Mouse (Mus musculus) kidney, postnatal 36 days (tissue): ENCODE measurements around the gene Mvb12b.

Experiments
- DNase-seq, 2 experiments: peaks; one replicate each; pipeline ENCODE4 v3.0.0; 2021 to 2022; ENCODE audit warnings: mixed read lengths in 2 of 2

Gene Mvb12b

GRCm38 (mm10) chr2:33843642-33844041 lies 44.1 kb downstream of the Mvb12b start:
- no peak for DNase-seq

GRCm38 (mm10) chr2:33842983-33843577 lies 44.7 kb downstream of the Mvb12b start:
- DNase-seq, result peak; percentile 46 to 54

GRCm38 (mm10) chr2:33841980-33842379 lies 45.8 kb downstream of the Mvb12b start:
- peak; percentile 6 to 36 for DNase-seq

DNA sequence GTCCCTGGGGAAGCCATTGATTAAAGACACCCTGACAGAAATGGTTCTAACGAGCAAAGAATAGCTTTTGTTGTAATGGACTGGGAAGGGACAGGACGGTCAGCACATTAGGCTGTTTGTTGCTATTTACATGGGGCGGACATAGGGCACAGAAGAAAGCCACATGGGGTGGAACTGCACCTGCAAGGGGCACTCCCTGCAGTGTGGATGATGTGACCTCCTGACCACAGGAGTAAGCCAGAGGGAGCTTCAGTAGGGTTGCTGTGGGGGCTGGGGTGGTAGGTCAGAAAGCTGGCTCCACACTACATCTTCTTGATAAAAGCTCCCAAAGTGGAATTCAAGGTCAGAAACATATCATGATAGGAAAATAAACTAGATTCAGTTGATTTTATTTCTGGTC lies 47.3 kb downstream of the Mvb12b start:
- no peak for DNase-seq

DNA sequence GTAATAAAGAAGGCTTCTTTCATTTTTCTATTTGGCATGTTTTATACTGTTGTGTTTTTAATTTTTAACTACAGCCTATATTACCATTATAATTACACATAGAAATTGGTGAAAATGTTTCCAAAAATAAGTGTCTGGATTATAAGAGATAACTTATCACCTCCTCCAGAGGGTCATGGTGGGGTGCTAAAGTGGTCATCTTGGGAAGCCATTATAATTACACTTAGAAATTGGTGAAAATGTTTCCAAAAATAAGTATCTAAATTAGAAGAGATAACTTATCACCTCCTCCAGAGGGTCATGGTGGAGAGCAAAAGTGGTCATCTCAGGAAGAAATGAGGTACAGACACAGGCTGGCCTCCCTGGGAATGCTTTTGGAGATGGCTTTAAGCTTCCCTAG lies 48.5 kb downstream of the Mvb12b start:
- DNase-seq, result no peak

GRCm38 (mm10) chr2:33837297-33837696 lies 50.4 kb downstream of the Mvb12b start:
- no peak for DNase-seq

DNA sequence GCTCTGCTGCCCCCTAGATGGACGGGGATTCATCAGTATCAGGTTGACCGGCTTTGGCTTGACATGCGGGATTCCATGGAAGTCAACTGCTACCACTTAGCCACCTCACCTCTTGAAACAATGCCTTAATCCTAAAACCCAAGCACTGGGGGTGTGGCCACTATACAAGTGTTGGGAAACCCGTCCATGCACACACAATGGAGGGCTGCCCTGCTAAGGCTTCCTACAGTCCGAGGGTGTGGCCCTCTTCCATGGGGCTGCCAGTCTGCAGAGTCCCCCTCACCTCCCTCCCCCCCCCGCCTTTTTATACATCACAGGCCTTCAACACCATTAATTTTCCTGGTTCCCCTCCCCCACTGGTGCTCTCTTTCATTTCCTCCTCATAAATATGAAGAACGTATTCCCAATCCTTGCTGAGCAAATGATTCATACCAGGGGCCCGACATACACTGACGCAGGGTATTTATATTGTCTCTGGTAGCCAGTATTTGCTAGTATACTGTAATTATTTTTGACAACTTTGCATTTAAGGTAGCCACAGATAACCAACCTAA lies 51.0 kb downstream of the Mvb12b start:
- DNase-seq, result no peak

DNA sequence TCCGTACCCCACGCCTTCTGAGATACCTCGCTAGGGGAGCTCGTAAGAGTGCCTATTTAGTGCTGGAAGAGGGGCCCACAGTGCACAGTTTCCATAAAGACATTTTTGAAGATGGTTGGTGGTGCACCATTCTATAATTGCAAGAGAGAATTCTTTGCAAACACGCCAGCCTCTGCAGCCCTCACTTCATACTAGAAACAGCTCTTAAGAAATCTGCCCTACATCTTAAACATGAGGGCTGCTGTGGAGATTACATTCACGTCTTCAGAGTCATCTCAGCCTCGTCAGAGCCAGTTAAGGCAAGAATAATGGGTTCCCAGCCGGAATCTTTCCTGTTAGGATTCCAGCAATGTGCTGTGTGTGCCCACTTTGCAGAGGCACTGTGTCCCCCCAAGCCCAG lies 52.7 kb downstream of the Mvb12b start:
- no peak for DNase-seq

GRCm38 (mm10) chr2:33833902-33834301 lies 53.8 kb downstream of the Mvb12b start:
- no peak for DNase-seq

GRCm38 (mm10) chr2:33829870-33830269 lies 57.9 kb downstream of the Mvb12b start:
- DNase-seq, result no peak

DNA sequence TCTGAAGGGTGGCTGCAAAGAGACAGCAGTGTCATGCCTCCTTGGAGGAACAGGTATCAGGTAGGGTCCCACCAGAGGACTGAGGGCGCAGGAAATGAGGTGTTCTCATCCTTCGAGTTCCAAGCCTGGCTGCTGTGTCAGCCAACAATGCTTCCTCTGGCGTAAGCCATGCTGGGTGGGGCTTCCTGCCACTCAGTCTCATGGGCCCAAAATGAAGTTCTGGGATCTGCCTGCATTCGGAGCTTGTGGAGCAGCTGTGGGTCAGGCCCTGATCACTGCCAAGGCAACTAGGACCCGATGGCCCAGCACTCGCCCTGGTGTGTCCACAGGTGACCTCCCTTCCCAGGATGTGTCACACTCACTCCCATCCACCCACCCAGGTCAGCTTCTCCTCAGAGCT lies 61.0 kb downstream of the Mvb12b start:
- DNase-seq, result peak; percentile 41 to 43

- no peak for DNase-seq
Observed at GRCm38 (mm10) chr2:33824935-33825514, 62.7 kb downstream of the Mvb12b start.

GRCm38 (mm10) chr2:33821677-33822607 lies 65.8 kb downstream of the Mvb12b start:
- DNase-seq, result peak; percentile 69 to 91

DNA sequence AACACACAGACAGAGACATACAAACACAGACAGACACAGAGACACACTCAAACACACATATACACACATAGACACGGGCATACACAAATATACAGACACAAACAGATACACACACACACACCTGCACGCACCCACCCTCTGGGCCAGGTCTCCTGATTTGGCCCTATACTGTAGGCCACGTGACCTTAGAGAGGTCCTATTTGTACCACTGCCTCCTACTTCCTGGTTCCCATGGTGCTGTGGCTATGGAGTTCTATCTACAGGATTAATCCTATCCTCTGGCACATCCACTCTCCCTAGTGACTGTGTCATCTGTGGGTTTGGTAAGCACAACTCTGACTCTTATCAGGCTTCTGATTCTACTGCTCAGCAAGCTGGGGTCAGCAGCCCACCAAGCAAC lies 67.3 kb downstream of the Mvb12b start:
- DNase-seq, result no peak

DNA sequence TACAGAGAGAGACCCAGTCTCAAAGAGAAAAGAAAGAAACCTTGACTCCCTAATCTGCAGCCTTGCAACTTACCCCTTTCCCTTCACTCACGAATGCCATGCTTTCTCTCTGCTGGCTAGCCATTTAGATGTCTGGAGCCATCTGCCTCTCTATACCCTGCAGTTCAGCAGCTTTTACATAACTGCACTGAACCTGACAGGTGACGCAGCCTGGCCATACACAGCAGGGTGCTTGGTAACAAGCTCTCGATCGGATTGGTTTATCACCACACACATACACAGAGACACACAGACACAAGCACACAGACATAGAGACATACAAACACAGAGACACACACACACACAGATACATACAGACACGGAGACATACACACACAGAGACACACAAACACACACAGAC lies 67.7 kb downstream of the Mvb12b start:
- DNase-seq, result no peak

DNA sequence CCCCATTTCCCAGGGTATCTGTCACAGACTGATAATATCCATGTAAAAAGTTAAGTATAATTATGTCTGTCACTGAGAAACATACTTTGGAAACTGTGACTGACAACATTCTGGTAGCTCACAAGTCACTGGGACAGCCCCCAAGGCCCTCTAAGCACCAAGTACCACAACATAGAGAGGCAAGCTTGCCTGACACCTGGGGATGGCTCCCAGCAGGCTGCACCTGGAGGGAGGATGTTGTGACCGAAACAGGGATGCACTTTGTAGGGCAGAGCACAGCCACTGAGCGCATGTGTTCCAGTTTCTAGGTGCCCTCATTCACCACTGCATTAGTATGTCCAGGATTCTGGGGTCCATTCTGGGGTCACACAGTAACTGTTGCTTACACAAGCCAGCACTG lies 69.4 kb downstream of the Mvb12b start:
- no peak for DNase-seq

DNA sequence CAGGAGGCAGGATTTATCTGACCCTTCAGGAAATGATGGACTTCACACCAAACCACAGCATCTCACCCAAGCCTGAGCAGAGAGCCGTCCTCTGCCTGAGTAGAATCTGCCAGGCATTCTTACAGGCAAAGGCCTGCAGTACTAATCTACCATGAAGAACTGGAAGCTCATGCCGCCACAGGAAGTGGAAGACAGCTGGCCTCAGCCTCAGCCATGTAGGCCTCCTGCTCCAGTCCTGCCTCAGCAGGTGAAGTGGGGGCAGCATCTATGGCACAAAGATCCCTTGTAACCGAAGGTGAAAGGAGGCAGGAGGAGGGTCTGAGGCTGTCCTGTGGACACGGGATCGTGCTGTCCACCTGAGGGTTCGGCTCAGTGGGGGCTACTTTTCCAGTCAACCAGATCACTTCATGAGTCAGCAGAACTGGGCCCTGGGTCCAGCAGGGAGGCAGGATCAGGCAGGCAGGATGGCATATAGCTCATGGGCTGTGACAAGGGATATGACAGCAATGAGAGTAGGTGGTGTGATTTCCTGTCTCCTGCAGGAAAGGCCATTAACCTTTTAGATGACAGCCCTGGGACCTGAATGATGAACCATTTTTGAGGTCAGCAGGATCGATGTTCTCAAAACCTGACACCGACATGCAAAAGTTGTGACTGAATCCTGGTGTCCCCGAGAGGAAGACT lies 69.9 kb downstream of the Mvb12b start:
- no peak for DNase-seq

DNA sequence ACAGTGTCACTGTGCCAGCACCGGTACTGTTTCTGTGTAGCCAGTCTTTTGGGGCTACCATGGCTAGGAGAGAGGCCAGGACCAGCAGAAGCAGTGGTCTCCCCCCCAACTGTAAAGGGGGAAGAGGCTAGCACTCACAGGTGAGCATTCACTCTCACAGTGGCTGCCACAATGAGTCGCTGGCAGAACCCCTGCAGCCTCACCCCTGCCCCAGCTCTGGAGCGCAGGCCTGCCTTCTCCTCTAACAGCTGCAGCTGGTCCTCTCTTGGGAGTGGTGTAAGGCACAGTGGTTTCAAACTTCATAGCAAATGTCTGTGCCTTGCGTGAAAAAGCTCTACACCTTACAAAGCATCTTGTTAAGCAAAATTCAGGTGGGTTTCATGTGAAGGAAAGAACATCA lies 70.7 kb downstream of the Mvb12b start:
- DNase-seq, result no peak

DNA sequence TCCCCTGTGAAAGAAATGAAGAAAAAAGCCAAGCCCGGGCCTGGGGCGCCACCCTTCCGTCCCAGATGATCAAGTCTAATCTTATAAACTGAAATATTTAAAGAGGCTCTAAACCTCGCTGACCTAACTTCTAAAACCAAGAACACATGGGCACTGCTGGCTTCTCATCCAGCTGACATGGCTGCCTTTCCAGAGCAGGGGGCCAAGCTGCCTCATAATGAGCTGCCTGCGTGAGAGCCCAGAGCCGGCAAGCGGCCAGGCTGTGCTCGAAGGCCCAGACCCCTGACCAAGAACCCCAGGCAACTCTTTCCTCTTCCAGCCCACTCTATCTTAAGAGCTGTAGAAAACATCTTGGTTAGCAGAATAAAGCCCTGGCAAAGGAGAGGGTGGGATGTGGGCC lies 73.2 kb downstream of the Mvb12b start:
- DNase-seq, result no peak

- no peak for DNase-seq
Observed at GRCm38 (mm10) chr2:33813501-33814240, 74.1 kb downstream of the Mvb12b start.

DNA sequence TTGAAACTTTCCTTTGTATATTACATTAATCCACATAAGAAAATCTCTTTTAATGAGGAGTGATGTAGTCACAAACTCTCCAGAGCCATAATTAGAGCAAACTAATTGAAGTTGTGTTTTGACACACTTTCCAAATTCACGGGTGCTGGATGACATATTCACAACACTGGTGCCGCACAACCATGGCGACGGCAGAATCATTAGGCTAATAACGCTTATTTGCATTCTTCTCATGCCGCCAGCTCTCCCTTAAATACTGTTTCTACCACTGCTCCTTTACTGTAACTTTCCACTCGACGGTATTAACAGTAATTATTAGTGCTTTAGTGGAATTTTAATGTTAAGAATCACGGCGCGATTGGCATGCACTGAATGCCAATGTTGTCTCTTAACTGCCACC lies 74.8 kb downstream of the Mvb12b start:
- no peak for DNase-seq

DNA sequence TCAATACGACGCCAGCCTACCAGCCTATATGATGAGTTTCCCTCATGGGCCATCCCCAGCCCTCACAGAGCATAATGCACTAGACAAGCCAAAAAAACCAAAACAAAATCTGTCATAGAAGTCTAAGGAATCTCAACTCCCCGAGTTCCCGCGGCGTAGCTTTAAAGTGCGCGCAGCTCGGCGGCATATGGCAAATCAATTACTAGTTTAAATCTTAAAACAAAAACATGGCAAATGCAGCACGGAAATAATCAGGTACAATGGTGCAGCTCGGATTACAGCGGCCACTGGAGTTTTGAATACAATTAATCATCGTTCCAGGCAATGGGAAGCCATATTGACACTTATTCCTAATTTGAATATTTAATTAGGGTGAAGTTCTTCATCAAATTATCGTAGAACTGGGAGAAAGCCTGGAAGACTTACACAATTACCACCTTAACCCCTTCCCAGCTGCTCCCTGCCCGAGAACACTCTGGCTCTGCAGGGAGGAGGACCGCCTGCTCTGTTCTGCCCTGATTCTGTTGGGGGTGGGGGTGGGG lies 76.3 kb downstream of the Mvb12b start:
- no peak for DNase-seq
